Comparison of ENCODE assay signal across 10 mouse cellular contexts in genomic region chr8:84967532-84968304, GRCm38 (mm10). TPM values are rescaled to one million over a fixed set of nuclear protein-coding genes. Genes with fewer than 3 reads are reported as not detected.
DNase-seq lines count a peak whose midpoint lies in the region; ATAC-seq and TF ChIP-seq lines count a peak whose summit lies in the region.
"Had no signal": no experiment of that assay in that cellular context is flagged by ENCODE, and none has a peak within 500 bp of the region (broad histone marks: within the 10 kb centered on the region; RNA-seq: fewer than 3 reads in every experiment).

No protein-coding gene starts in this region.

- H3K27me3 ChIP-seq in heart, embryonic 11.5 days (ENCODE audit: control insufficient read depth, insufficient read depth, low read length) = no peaks in the 10 kb centered on the region
- H3K27me3 ChIP-seq in midbrain, embryonic 14.5 days (ENCODE audit: control insufficient read depth, insufficient read depth, low read length) = no peaks in the 10 kb centered on the region
- no peaks in the 10 kb centered on the region for H3K27me3 ChIP-seq in midbrain, embryonic 13.5 days
- no peaks in the 10 kb centered on the region for H3K27me3 ChIP-seq in intestine, postnatal 0 days (replicated peaks; ENCODE audit: control insufficient read depth, insufficient read depth, low read length)
- H3K27me3 ChIP-seq in stomach, embryonic 16.5 days (ENCODE audit: control insufficient read depth, insufficient read depth, low read length) = no peaks in the 10 kb centered on the region

- TF ChIP-seq CTCF in intestine, postnatal 0 days (IDR thresholded peaks at IDR 0.05; ENCODE audit: low read depth) = no peak

- no peak for ATAC-seq in heart, embryonic 11.5 days (replicated peaks; ENCODE audit: insufficient number of reproducible peaks, low FRiP score, low TSS enrichment)
- no peak for ATAC-seq in midbrain, embryonic 14.5 days (ENCODE audit: low FRiP score, low TSS enrichment)
- ATAC-seq in midbrain, embryonic 13.5 days = no peak
- no peak for ATAC-seq in intestine, postnatal 0 days
- ATAC-seq in stomach, embryonic 16.5 days (ENCODE audit: insufficient read depth, low FRiP score) = no peak

- H3K9me3 ChIP-seq in heart, embryonic 11.5 days (replicated peaks; ENCODE audit: control insufficient read depth, low read length) = no peaks in the 10 kb centered on the region
- no peaks in the 10 kb centered on the region for H3K9me3 ChIP-seq in midbrain, embryonic 14.5 days (ENCODE audit: control insufficient read depth, low read length)
- H3K9me3 ChIP-seq in midbrain, embryonic 13.5 days = no peaks in the 10 kb centered on the region
- no peaks in the 10 kb centered on the region for H3K9me3 ChIP-seq in intestine, postnatal 0 days (ENCODE audit: control insufficient read depth)
- no peaks in the 10 kb centered on the region for H3K9me3 ChIP-seq in stomach, embryonic 16.5 days (replicated peaks; ENCODE audit: control insufficient read depth, low read length)

- no peak overlapping the region for H3K27ac ChIP-seq in heart, embryonic 11.5 days (ENCODE audit: low read depth, low read length)
- H3K27ac ChIP-seq in midbrain, embryonic 14.5 days (replicated peaks; ENCODE audit: low read depth, low read length) = no peak overlapping the region
- no peak overlapping the region for H3K27ac ChIP-seq in midbrain, embryonic 13.5 days
- peak overlapping the region; percentile 1; the same call in 1 of the 2 replicates for H3K27ac ChIP-seq in intestine, postnatal 0 days (ENCODE audit: low read depth, low read length)
- H3K27ac ChIP-seq in stomach, embryonic 16.5 days (ENCODE audit: low read length) = peak overlapping the region; percentile 96; the same call in 1 of the 2 replicates

- peak overlapping the region; percentile 92; the same call in 1 of the 2 replicates for H3K4me2 ChIP-seq in heart, embryonic 11.5 days
- H3K4me2 ChIP-seq in midbrain, embryonic 14.5 days (ENCODE audit: low read length) = peak overlapping the region; percentile 96; the same call in 1 of the 2 replicates
- H3K4me2 ChIP-seq in midbrain, embryonic 13.5 days (replicated peaks) = no peak overlapping the region; the same call in 1 of the 2 replicates
- no peak overlapping the region; the same call in 1 of the 2 replicates for H3K4me2 ChIP-seq in intestine, postnatal 0 days (replicated peaks; ENCODE audit: low read depth)
- no peak overlapping the region for H3K4me2 ChIP-seq in stomach, embryonic 16.5 days (ENCODE audit: low read depth, low read length)

- DNase-seq in heart, adult 9 months (ENCODE audit: low spot score in 2 of 2) = no peak
- DNase-seq in midbrain, embryonic 14.5 days = no peak
- DNase-seq in natural killer cell, adult 2 months (ENCODE audit: low spot score in 2 of 2) = no peak
- DNase-seq: heart, postnatal 14 days had no signal

- WGBS in heart, embryonic 11.5 days (ENCODE audit: insufficient replicate concordance) = 83% methylated on average over 13 of the region's 13 CpGs
- 89% methylated on average over 13 of the region's 13 CpGs for WGBS in midbrain, embryonic 14.5 days
- 85% methylated on average over 13 of the region's 13 CpGs for WGBS in midbrain, embryonic 13.5 days
- WGBS in intestine, postnatal 0 days = 90% methylated on average over 13 of the region's 13 CpGs
- 87% methylated on average over 13 of the region's 13 CpGs for WGBS in stomach, embryonic 16.5 days

- peaks cover 12% of the 10 kb centered on the region for H3K36me3 ChIP-seq in heart, embryonic 11.5 days (ENCODE audit: control insufficient read depth, insufficient read depth, low read length)
- H3K36me3 ChIP-seq in midbrain, embryonic 14.5 days (ENCODE audit: control insufficient read depth, insufficient read depth, low read length) = peaks cover 22% of the 10 kb centered on the region
- peaks cover 19% of the 10 kb centered on the region for H3K36me3 ChIP-seq in midbrain, embryonic 13.5 days
- peaks cover 22% of the 10 kb centered on the region for H3K36me3 ChIP-seq in intestine, postnatal 0 days (ENCODE audit: control insufficient read depth, insufficient read depth)
- no peaks in the 10 kb centered on the region; the same call in 1 of the 2 replicates for H3K36me3 ChIP-seq in stomach, embryonic 16.5 days (ENCODE audit: control insufficient read depth, insufficient read depth, low read length)

- H3K4me1 ChIP-seq in heart, embryonic 11.5 days (ENCODE audit: control insufficient read depth, insufficient read depth, low read length) = peaks cover 29% of the 10 kb centered on the region
- H3K4me1 ChIP-seq in midbrain, embryonic 14.5 days (ENCODE audit: control insufficient read depth, insufficient read depth, low read length) = peaks cover 28% of the 10 kb centered on the region
- H3K4me1 ChIP-seq in midbrain, embryonic 13.5 days (replicated peaks) = peaks cover 54% of the 10 kb centered on the region
- H3K4me1 ChIP-seq in intestine, postnatal 0 days (replicated peaks; ENCODE audit: control insufficient read depth, insufficient read depth, low read length) = peaks cover 6% of the 10 kb centered on the region; the same call in 1 of the 2 replicates
- peaks cover 29% of the 10 kb centered on the region for H3K4me1 ChIP-seq in stomach, embryonic 16.5 days (ENCODE audit: control insufficient read depth, insufficient read depth, low read length)

- H3K9ac ChIP-seq in heart, embryonic 11.5 days (ENCODE audit: low read depth, low read length) = no peak overlapping the region
- no peak overlapping the region for H3K9ac ChIP-seq in midbrain, embryonic 14.5 days (replicated peaks; ENCODE audit: low read length)
- H3K9ac ChIP-seq in midbrain, embryonic 13.5 days (replicated peaks) = no peak overlapping the region
- no peak overlapping the region for H3K9ac ChIP-seq in intestine, postnatal 0 days (ENCODE audit: low read depth, low read length)
- no peak overlapping the region for H3K9ac ChIP-seq in stomach, embryonic 16.5 days (ENCODE audit: low read length)

- H3K4me3 ChIP-seq in heart, embryonic 11.5 days (ENCODE audit: low read depth, low read length) = no peak overlapping the region
- H3K4me3 ChIP-seq in midbrain, embryonic 14.5 days (replicated peaks; ENCODE audit: low read depth, low read length) = no peak overlapping the region
- H3K4me3 ChIP-seq in midbrain, embryonic 13.5 days (replicated peaks) = no peak overlapping the region
- no peak overlapping the region for H3K4me3 ChIP-seq in intestine, postnatal 0 days (ENCODE audit: low read depth, low read length)
- no peak overlapping the region for H3K4me3 ChIP-seq in stomach, embryonic 16.5 days (replicated peaks; ENCODE audit: low read length)

RNA-seq across cellular contexts. Expression of gene Gm49661, which starts 1.5 kb away (rescaled TPM):
- not detected in 2 replicates for polyA plus RNA-seq in heart, embryonic 11.5 days (2014; fragmentation: Nextera tagmentation; extraction: Ambion mirVana)
- polyA plus RNA-seq in midbrain, embryonic 14.5 days (2014; fragmentation: Nextera tagmentation; extraction: Ambion mirVana) = not detected in 2 replicates
- not detected in 2 replicates for polyA plus RNA-seq in midbrain, embryonic 13.5 days (2015; fragmentation: Nextera tagmentation; extraction: Ambion mirVana)
- 1.3 and 2.1 TPM in 2 replicates for polyA plus RNA-seq in intestine, postnatal 0 days (2015; fragmentation: Nextera tagmentation; extraction: Ambion mirVana)
- not detected in 2 replicates for polyA plus RNA-seq in stomach, embryonic 16.5 days (2015; fragmentation: Nextera tagmentation; extraction: Ambion mirVana)
- polyA plus RNA-seq: brain, embryonic 14.5 days had no signal

RNA-seq across cellular contexts. Expression of gene Prdx2, which starts 1.7 kb away (rescaled TPM):
- 862 and 992 TPM in 2 replicates for polyA plus RNA-seq in heart, embryonic 11.5 days (2014; fragmentation: Nextera tagmentation; extraction: Ambion mirVana)
- polyA plus RNA-seq in midbrain, embryonic 14.5 days (2014; fragmentation: Nextera tagmentation; extraction: Ambion mirVana) = 1,531 and 1,588 TPM in 2 replicates
- polyA plus RNA-seq in midbrain, embryonic 13.5 days (2015; fragmentation: Nextera tagmentation; extraction: Ambion mirVana) = 1,603 and 1,658 TPM in 2 replicates
- polyA plus RNA-seq in intestine, postnatal 0 days (2015; fragmentation: Nextera tagmentation; extraction: Ambion mirVana) = 313 and 319 TPM in 2 replicates
- 584 and 593 TPM in 2 replicates for polyA plus RNA-seq in stomach, embryonic 16.5 days (2015; fragmentation: Nextera tagmentation; extraction: Ambion mirVana)

RNA-seq across cellular contexts. Expression of gene Rnaseh2a, which starts 1.8 kb away (rescaled TPM):
- 95.9 and 106 TPM in 2 replicates for polyA plus RNA-seq in heart, embryonic 11.5 days (2014; fragmentation: Nextera tagmentation; extraction: Ambion mirVana)
- 51.7 and 54.4 TPM in 2 replicates for polyA plus RNA-seq in midbrain, embryonic 14.5 days (2014; fragmentation: Nextera tagmentation; extraction: Ambion mirVana)
- 66.5 and 68.6 TPM in 2 replicates for polyA plus RNA-seq in midbrain, embryonic 13.5 days (2015; fragmentation: Nextera tagmentation; extraction: Ambion mirVana)
- 53.2 and 57.6 TPM in 2 replicates for polyA plus RNA-seq in intestine, postnatal 0 days (2015; fragmentation: Nextera tagmentation; extraction: Ambion mirVana)
- polyA plus RNA-seq in stomach, embryonic 16.5 days (2015; fragmentation: Nextera tagmentation; extraction: Ambion mirVana) = 97.5 and 108 TPM in 2 replicates

RNA-seq across cellular contexts. Expression of gene Junb, which starts 10.8 kb away (rescaled TPM):
- 7.6 and 9.3 TPM in 2 replicates for polyA plus RNA-seq in heart, embryonic 11.5 days (2014; fragmentation: Nextera tagmentation; extraction: Ambion mirVana)
- 4.3 and 5.7 TPM in 2 replicates for polyA plus RNA-seq in midbrain, embryonic 14.5 days (2014; fragmentation: Nextera tagmentation; extraction: Ambion mirVana)
- polyA plus RNA-seq in midbrain, embryonic 13.5 days (2015; fragmentation: Nextera tagmentation; extraction: Ambion mirVana) = 3.5 and 6.1 TPM in 2 replicates
- polyA plus RNA-seq in intestine, postnatal 0 days (2015; fragmentation: Nextera tagmentation; extraction: Ambion mirVana) = 42.8 and 47.6 TPM in 2 replicates
- polyA plus RNA-seq in stomach, embryonic 16.5 days (2015; fragmentation: Nextera tagmentation; extraction: Ambion mirVana) = 21.6 and 25.8 TPM in 2 replicates

RNA-seq across cellular contexts. Expression of gene Rtbdn, which starts 20.9 kb away (rescaled TPM):
- not detected in 2 replicates for polyA plus RNA-seq in heart, embryonic 11.5 days (2014; fragmentation: Nextera tagmentation; extraction: Ambion mirVana)
- 0.99 and 1.4 TPM in 2 replicates for polyA plus RNA-seq in midbrain, embryonic 14.5 days (2014; fragmentation: Nextera tagmentation; extraction: Ambion mirVana)
- polyA plus RNA-seq in midbrain, embryonic 13.5 days (2015; fragmentation: Nextera tagmentation; extraction: Ambion mirVana) = 1.9 and 2.7 TPM in 2 replicates
- 0.12 TPM in 2 replicates for polyA plus RNA-seq in intestine, postnatal 0 days (2015; fragmentation: Nextera tagmentation; extraction: Ambion mirVana)
- polyA plus RNA-seq in stomach, embryonic 16.5 days (2015; fragmentation: Nextera tagmentation; extraction: Ambion mirVana) = 0.19 and 0.28 TPM in 2 replicates
- polyA plus RNA-seq: liver, adult 2 months had no signal

Comparison
In these comparisons a context has a peak if more than half of its experiments do, and no peak if none do; other contexts are left out.
1. H3K4me2 ChIP-seq: peak in heart, embryonic 11.5 days (single experiment) and midbrain, embryonic 14.5 days (single experiment); none in midbrain, embryonic 13.5 days (single experiment), intestine, postnatal 0 days (single experiment) and stomach, embryonic 16.5 days (single experiment).
2. H3K27ac ChIP-seq: peak in intestine, postnatal 0 days (single experiment) and stomach, embryonic 16.5 days (single experiment); none in heart, embryonic 11.5 days (single experiment), midbrain, embryonic 14.5 days (single experiment) and midbrain, embryonic 13.5 days (single experiment).